Mouse (Mus musculus) embryonic fibroblast, embryonic 13.5 days (primary cell): Measurements from ENCODE around the gene Xk.
"Not testable (repeated sequence)": the region's sequence is repeated elsewhere in the genome, so short reads cannot be mapped to it uniquely, and the experiment has no call there.

Source experiments
- CTCF ChIP-seq: IDR thresholded peaks from 2 replicates; pipeline ENCODE4 v1.5.1; 2011; ENCODE audit warnings: mild to moderate bottlenecking, control low read depth, low read length, moderate library complexity, borderline replicate concordance; ENCODE audit not compliant: insufficient read depth
- POLR2A ChIP-seq: IDR thresholded peaks from 2 replicates; pipeline ENCODE4 v1.6.1; 2011; ENCODE audit warnings: low read depth, mild to moderate bottlenecking, control low read depth, low read length, moderate library complexity

DNA sequence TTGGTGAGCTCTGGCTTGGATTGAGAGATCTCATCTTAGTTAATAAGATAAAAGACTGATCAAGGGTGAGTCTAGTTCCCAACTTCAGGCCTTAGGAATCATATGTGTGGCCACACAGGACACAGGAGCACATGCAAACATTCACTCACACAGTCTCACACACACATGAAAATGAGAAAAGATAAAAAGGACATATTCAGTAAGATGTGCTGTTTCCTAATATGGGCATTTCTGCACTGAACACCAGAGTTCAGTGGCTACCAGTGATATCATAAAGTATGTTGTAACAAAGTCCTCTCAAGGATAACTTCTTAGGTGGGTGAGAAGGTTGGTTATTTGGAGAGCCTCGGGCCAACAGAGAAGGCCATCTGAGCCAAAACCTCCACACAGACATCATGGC, 10.9 kb downstream of the Xk start, which contains the start of gene H2al1m:
- not testable (repeated sequence) for TF ChIP-seq POLR2A, CTCF
